Mouse (Mus musculus): ENCODE measurements around the gene Esrp2. TPM values are rescaled to one million over a fixed set of nuclear protein-coding genes. Genes with fewer than 3 reads are reported as not detected.

Esrp2 gene
- polyA plus RNA-seq, 1 experiment from 2014 or later = 13.3 TPM

DNA sequence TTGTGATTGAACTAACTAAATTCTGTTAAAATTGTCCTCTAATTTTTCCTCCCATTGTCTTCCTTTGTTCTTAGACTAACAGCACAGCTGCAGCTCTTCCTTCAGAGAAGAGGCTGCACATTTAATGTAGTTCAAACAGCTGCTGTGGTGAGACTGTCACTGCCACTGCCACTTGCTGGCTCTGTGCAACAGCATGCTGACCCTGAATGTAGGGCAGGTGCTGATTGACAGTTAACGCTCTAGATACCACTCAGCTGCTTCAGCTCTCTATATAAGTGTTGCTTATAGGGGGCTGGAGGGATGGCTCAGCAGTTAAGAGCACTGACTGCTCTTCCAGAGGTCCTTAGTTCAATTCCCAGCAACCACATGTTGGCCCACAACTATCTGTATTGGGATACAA, 24.3 kb downstream of the Esrp2 start:
- WGBS (ENCODE audit: insufficient replicate concordance) = 88% methylated on average over 1 of the region's 1 CpGs
- H3K4me3 ChIP-seq (replicated peaks) = no peak overlapping the region
- no peaks in the 10 kb centered on the region for H3K4me1 ChIP-seq (replicated peaks)
- peaks cover 66% of the 10 kb centered on the region for H3K36me3 ChIP-seq (replicated peaks)
- no peaks in the 10 kb centered on the region for H3K9me3 ChIP-seq (replicated peaks)
- no peak for ATAC-seq (ENCODE audit: insufficient read depth)
- H3K27ac ChIP-seq (replicated peaks) = no peak overlapping the region
- no peaks in the 10 kb centered on the region for H3K27me3 ChIP-seq
- H3K4me2 ChIP-seq = no peak overlapping the region
- H3K9ac ChIP-seq = no peak overlapping the region

DNA sequence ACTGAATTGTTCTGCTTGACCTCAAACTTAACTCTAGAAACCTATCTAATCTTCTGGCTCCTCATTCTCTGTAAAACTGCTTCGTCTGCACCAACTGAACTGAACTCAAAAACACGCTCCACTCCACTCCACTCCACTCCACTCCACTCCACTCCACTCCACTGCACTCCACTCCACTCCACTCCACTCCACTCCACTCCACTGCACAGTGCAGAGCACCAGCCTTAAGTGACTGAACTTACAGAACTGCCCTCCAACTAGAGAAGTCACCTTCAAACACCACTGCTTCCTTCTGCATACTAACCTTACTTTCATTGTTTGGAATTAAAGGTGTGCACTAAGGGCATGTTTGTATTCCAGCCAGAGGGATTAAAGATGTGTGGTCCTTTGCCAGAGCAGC, 24.7 kb downstream of the Esrp2 start:
- no peak overlapping the region for H3K27ac ChIP-seq (replicated peaks)
- H3K4me2 ChIP-seq = no peak overlapping the region
- H3K27me3 ChIP-seq = no peaks in the 10 kb centered on the region
- no peaks in the 10 kb centered on the region for H3K9me3 ChIP-seq (replicated peaks)
- WGBS (ENCODE audit: insufficient replicate concordance) = 85% methylated on average over 2 of the region's 2 CpGs
- no peak overlapping the region for H3K9ac ChIP-seq
- no peaks in the 10 kb centered on the region for H3K4me1 ChIP-seq (replicated peaks)
- no peak for ATAC-seq (ENCODE audit: insufficient read depth)
- H3K4me3 ChIP-seq (replicated peaks) = no peak overlapping the region
- peaks cover 66% of the 10 kb centered on the region for H3K36me3 ChIP-seq (replicated peaks)

DNA sequence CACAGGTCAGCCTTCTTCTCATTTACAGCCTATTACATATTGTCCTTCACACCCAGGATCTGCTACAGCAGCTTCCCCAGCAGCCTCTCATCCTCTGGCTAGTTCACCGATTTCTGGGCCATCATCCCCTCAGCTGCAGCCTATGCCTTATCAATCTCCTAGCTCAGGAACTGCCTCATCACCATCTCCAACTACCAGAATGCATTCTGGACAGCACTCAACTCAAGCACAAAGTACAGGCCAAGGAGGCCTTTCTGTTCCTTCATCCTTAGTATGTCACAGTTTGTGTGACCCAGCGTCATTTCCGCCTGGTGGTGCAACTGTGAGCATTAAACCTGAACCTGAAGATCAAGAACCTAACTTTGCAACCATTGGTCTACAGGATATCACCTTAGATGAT, 28.0 kb downstream of the Esrp2 start:
- Histone ChIP-seq H3K9ac (no peak overlapping the region), H3K4me3 (replicated peaks) (no peak overlapping the region), H3K27me3 (no peaks in the 10 kb centered on the region), H3K4me2 (no peak overlapping the region), H3K36me3 (replicated peaks) (peaks cover 69% of the 10 kb centered on the region), H3K9me3 (replicated peaks) (no peaks in the 10 kb centered on the region), H3K27ac (replicated peaks) (no peak overlapping the region), H3K4me1 (replicated peaks) (no peaks in the 10 kb centered on the region)
- 88% methylated on average over 3 of the region's 3 CpGs for WGBS (ENCODE audit: insufficient replicate concordance)
- ATAC-seq (ENCODE audit: insufficient read depth) = no peak

DNA sequence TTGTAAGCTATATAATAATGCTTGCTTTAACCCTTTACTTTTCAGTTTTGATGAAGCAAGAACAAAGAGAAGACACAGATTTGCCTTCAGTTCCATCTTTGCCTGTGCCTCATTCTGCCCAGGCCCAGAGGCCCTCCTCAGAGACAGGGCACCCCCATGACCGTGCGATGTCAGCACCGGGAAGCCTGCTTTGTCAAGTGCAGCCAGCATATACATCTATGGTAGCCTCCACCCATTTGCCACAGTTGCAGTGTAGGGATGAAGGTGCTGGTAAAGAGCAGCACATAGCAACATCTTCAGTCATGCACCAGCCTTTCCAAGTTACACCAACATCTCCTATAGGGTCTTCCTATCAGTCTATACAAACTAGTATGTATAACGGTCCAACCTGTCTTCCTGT, 28.7 kb downstream of the Esrp2 start:
- Histone ChIP-seq H3K4me3 (replicated peaks) (no peak overlapping the region), H3K9ac (no peak overlapping the region), H3K9me3 (replicated peaks) (no peaks in the 10 kb centered on the region), H3K36me3 (replicated peaks) (peaks cover 69% of the 10 kb centered on the region), H3K27me3 (no peaks in the 10 kb centered on the region), H3K27ac (replicated peaks) (no peak overlapping the region), H3K4me1 (replicated peaks) (no peaks in the 10 kb centered on the region), H3K4me2 (no peak overlapping the region)
- no peak for ATAC-seq (ENCODE audit: insufficient read depth)
- WGBS (ENCODE audit: insufficient replicate concordance) = 92% methylated on average over 4 of the region's 4 CpGs

DNA sequence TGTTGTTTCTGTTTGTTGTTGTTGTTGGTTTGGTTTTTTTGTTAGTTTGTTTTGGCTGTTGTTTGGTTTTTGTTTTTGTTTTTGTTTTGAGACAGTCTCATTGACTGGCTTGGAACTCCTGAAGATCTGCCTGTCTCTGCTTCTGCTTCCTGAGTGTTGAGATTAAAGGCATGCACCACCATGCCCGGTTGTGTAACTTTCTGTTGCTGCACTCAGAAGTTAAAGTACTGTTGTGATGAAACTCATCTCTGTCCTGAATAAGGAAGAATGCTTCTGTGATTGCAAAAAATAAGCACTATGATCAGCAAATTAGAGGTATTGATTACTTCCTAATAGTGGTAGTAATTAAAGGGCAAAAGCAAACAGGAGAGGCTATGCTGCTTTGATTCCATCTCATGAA, 30.6 kb downstream of the Esrp2 start:
- no peak overlapping the region for H3K9ac ChIP-seq
- peaks cover 70% of the 10 kb centered on the region for H3K36me3 ChIP-seq (replicated peaks)
- H3K27ac ChIP-seq (replicated peaks) = no peak overlapping the region
- no peaks in the 10 kb centered on the region for H3K9me3 ChIP-seq (replicated peaks)
- no peak overlapping the region for H3K4me3 ChIP-seq (replicated peaks)
- no peaks in the 10 kb centered on the region for H3K27me3 ChIP-seq
- ATAC-seq (ENCODE audit: insufficient read depth) = no peak
- WGBS (ENCODE audit: insufficient replicate concordance) = 61% methylated on average over 1 of the region's 1 CpGs
- no peaks in the 10 kb centered on the region for H3K4me1 ChIP-seq (replicated peaks)
- H3K4me2 ChIP-seq = no peak overlapping the region

DNA sequence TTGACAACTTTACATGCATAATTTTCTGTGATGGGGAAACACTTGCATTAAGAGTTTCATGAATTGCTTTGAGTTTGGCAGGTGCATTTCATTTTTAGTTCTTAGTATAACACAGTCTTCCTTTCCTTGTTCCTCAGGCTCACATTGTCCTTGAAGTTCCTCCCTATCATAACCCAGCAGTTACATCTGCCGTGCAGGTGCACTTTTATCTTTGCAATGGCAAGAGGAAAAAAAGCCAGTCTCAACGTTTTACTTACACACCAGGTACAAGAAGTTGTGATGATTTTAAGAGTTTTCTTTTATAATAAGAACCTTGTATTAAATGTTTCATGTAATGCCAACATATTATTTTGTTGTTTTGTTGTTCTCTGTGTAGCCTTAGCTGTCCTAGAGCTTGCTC, 32.9 kb downstream of the Esrp2 start:
- Histone ChIP-seq H3K9me3 (replicated peaks) (no peaks in the 10 kb centered on the region), H3K27ac (replicated peaks) (no peak overlapping the region), H3K4me3 (replicated peaks) (no peak overlapping the region), H3K4me1 (replicated peaks) (no peaks in the 10 kb centered on the region), H3K36me3 (replicated peaks) (peaks cover 62% of the 10 kb centered on the region), H3K4me2 (no peak overlapping the region), H3K9ac (no peak overlapping the region), H3K27me3 (no peaks in the 10 kb centered on the region)
- 63% methylated on average over 2 of the region's 2 CpGs for WGBS (ENCODE audit: insufficient replicate concordance)
- no peak for ATAC-seq (ENCODE audit: insufficient read depth)

DNA sequence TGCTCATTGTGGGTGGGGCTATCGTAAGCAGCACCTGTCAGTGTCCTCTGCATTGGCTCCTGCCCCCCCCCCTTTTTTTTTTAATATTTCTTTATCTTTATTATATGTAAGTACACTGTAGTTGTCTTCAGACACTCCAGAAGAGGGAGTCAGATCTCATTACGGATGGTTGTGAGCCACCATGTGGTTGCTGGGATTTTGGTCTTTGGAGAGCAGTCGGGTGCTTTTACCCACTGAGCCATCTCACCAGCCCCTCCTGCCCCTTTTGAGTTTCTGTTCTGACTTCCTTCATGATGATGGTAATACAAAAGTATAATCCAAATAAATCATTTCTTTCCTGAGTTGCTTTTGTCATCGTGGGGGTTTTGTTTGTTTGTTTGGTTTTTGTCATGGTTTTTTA, 34.5 kb downstream of the Esrp2 start:
- Histone ChIP-seq H3K27ac (replicated peaks) (no peak overlapping the region), H3K4me1 (replicated peaks) (no peaks in the 10 kb centered on the region), H3K36me3 (replicated peaks) (peaks cover 56% of the 10 kb centered on the region), H3K27me3 (no peaks in the 10 kb centered on the region), H3K9ac (no peak overlapping the region), H3K4me3 (replicated peaks) (no peak overlapping the region), H3K4me2 (no peak overlapping the region), H3K9me3 (replicated peaks) (no peaks in the 10 kb centered on the region)
- ATAC-seq (ENCODE audit: insufficient read depth) = no peak
- 77% methylated on average over 4 of the region's 4 CpGs for WGBS (ENCODE audit: insufficient replicate concordance)

Other genes starting within 250 kb of the Esrp2 start
- gene Nrn1l, start 243.4 kb downstream of the Esrp2 start, polyA plus RNA-seq (2015; fragmentation: Nextera tagmentation; extraction: Ambion mirVana) = not detected in 2 replicates
- gene Pskh1, start 236.5 kb downstream of the Esrp2 start, polyA plus RNA-seq (2015; fragmentation: Nextera tagmentation; extraction: Ambion mirVana) = 10.3 and 12.5 TPM in 2 replicates
- gene Ctrl, start 203.1 kb downstream of the Esrp2 start, polyA plus RNA-seq (2015; fragmentation: Nextera tagmentation; extraction: Ambion mirVana) = 0.20 and 0.36 TPM in 2 replicates
- gene Psmb10, start 198.5 kb downstream of the Esrp2 start, polyA plus RNA-seq (2015; fragmentation: Nextera tagmentation; extraction: Ambion mirVana) = 45.0 and 47.9 TPM in 2 replicates
- gene Lcat, start 193.6 kb downstream of the Esrp2 start, polyA plus RNA-seq (2015; fragmentation: Nextera tagmentation; extraction: Ambion mirVana) = 70.8 and 85.2 TPM in 2 replicates
- 10.6 and 11.9 TPM in 2 replicates for gene Slc12a4, start 170.9 kb downstream of the Esrp2 start, polyA plus RNA-seq (2015; fragmentation: Nextera tagmentation; extraction: Ambion mirVana)
- not detected in 2 replicates for gene Dpep3, start 157.5 kb downstream of the Esrp2 start, polyA plus RNA-seq (2015; fragmentation: Nextera tagmentation; extraction: Ambion mirVana)
- 10.5 and 12.0 TPM in 2 replicates for gene Dus2, start 145.6 kb downstream of the Esrp2 start, polyA plus RNA-seq (2015; fragmentation: Nextera tagmentation; extraction: Ambion mirVana)
- not detected in 2 replicates for gene Dpep2nb, start 131.0 kb downstream of the Esrp2 start, polyA plus RNA-seq (2015; fragmentation: Nextera tagmentation; extraction: Ambion mirVana)
- gene Ddx28, start 125.1 kb downstream of the Esrp2 start, polyA plus RNA-seq (2015; fragmentation: Nextera tagmentation; extraction: Ambion mirVana) = 9.8 and 10.0 TPM in 2 replicates
- gene Nfatc3, start 78.1 kb downstream of the Esrp2 start, polyA plus RNA-seq (2015; fragmentation: Nextera tagmentation; extraction: Ambion mirVana) = 2.6 and 3.0 TPM in 2 replicates
- gene Pla2g15, start 13.4 kb upstream of the Esrp2 start, polyA plus RNA-seq (2015; fragmentation: Nextera tagmentation; extraction: Ambion mirVana) = 7.8 and 8.7 TPM in 2 replicates
- 5.1 and 6.0 TPM in 2 replicates for gene Slc7a6, start 31.9 kb upstream of the Esrp2 start, polyA plus RNA-seq (2015; fragmentation: Nextera tagmentation; extraction: Ambion mirVana)
- gene Slc7a6os, start 74.0 kb upstream of the Esrp2 start, polyA plus RNA-seq (2015; fragmentation: Nextera tagmentation; extraction: Ambion mirVana) = 11.0 and 11.4 TPM in 2 replicates
- gene Prmt7, start 74.0 kb upstream of the Esrp2 start, polyA plus RNA-seq (2015; fragmentation: Nextera tagmentation; extraction: Ambion mirVana) = 20.1 and 21.8 TPM in 2 replicates
- 0.54 and 0.56 TPM in 2 replicates for gene Smpd3, start 201.0 kb upstream of the Esrp2 start, polyA plus RNA-seq (2015; fragmentation: Nextera tagmentation; extraction: Ambion mirVana)